Mouse (Mus musculus) hindbrain, embryonic 14.5 days (tissue): ENCODE results near the gene Fcrl6. TPM values are rescaled to one million over a fixed set of nuclear protein-coding genes. Genes with fewer than 3 reads are reported as not detected.

Experiments
- ATAC-seq: fragments of 200-750 bp; cut with Nextera tagmentation; 2 replicates; pipeline ENCODE4 v1.8.0; 2017; ENCODE audit warnings: moderate number of reproducible peaks, mild to moderate bottlenecking, moderate TSS enrichment, moderate library complexity; ENCODE audit not compliant: low FRiP score
- DNase-seq: peaks from one replicate; pipeline ENCODE4 v3.0.0-alpha.2; 2015; ENCODE audit warnings: low spot score
- H3K27ac ChIP-seq: fragments of 300-500 bp; sonication (generic); 2 replicates; pipeline ENCODE4 v1.5.1; 2014; ENCODE audit warnings: mild to moderate bottlenecking, moderate library complexity
- H3K27me3 ChIP-seq: fragments of 300-500 bp; sonication (generic); 2 replicates; pipeline ENCODE4 v1.6.1; 2014; ENCODE audit warnings: mild to moderate bottlenecking, low read length, mixed read lengths; ENCODE audit not compliant: control insufficient read depth, insufficient read depth
- H3K36me3 ChIP-seq: fragments of 300-500 bp; sonication (generic); replicated peaks from 2 replicates; pipeline ENCODE4 v1.6.1; 2014; ENCODE audit not compliant: control insufficient read depth, insufficient read depth
- H3K4me1 ChIP-seq: fragments of 300-500 bp; sonication (generic); replicated peaks from 2 replicates; pipeline ENCODE4 v1.6.1; 2014; ENCODE audit warnings: antibody characterized with exemption, low read length, mixed read lengths; ENCODE audit not compliant: control insufficient read depth, insufficient read depth
- H3K4me2 ChIP-seq: fragments of 300-500 bp; sonication (generic); replicated peaks from 2 replicates; pipeline ENCODE4 v1.6.1; 2014; ENCODE audit warnings: mild to moderate bottlenecking, moderate library complexity
- H3K4me3 ChIP-seq: fragments of 300-500 bp; sonication (generic); replicated peaks from 2 replicates; pipeline ENCODE4 v1.5.1; 2014; ENCODE audit warnings: mild to moderate bottlenecking, low read length
- H3K9ac ChIP-seq: fragments of 300-500 bp; sonication (generic); 2 replicates; pipeline ENCODE4 v1.6.1; 2014
- H3K9me3 ChIP-seq: fragments of 300-500 bp; sonication (generic); 2 replicates; pipeline ENCODE4 v1.6.1; 2016; ENCODE audit warnings: low read length; ENCODE audit not compliant: control insufficient read depth
- WGBS: fragments of 180-500 bp; shearing (Covaris S2); extraction: QIAGEN DNeasy Blood & Tissue Kit; methylation state at CpG from one replicate; pipeline ENCODE4 v1.1.7; 2014; 5-methylcytosine and 5-hydroxymethylcytosine counted together
- polyA plus RNA-seq: library from polyadenylated mRNA; unstranded; fragments of >200 nt; fragmentation: Nextera tagmentation; extraction: Ambion mirVana; gene quantifications from 2 replicates; pipeline ENCODE4 v1.2.1, GENCODE M21; 2014

Gene Fcrl6
- polyA plus RNA-seq, 1 experiment from 2014 or later: 0.19 TPM

DNA sequence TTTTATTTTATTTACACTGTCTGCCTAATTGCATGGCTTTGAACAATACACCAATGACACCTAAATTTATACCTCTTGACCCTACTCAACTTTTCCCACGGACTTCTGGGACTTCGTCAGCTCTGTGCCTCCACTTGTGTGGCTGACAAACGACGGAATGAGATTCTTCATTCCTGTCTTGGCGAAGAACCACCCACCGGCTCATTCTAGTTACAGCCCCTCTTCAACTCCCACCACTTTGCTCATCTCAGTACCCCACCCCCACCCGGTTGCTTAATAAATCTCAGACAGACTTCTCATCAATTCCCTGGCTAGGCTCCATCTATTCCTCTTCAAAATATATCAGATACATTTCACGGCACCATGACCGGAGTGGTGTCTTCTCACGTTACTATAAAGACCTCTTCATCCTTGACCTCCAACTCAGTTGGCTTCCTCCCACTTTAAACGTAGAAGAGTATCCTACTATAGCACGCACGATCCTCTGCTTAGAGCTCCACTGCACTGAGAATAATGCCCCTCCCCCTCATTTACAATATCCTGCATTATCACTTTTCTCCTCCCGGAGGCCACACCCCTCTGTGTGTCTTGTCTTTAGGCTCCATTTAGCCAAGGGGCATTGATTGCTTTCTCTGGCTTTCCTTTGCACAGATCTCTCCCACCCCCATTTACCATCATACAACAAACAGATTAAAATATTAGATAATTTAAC lies 15.2 kb upstream of the Fcrl6 start:
- Histone ChIP-seq H3K4me1 (peaks cover 13% of the 10 kb centered on the region), H3K9ac (peak overlapping the region; percentile 64), H3K36me3 (no peaks in the 10 kb centered on the region), H3K4me3 (peak overlapping the region; percentile 34), H3K9me3 (no peaks in the 10 kb centered on the region), H3K27ac (no peak overlapping the region), H3K4me2 (peak overlapping the region; percentile 75), H3K27me3 (no peaks in the 10 kb centered on the region)
- DNase-seq (no peak), ATAC-seq (peak; percentile 31; the same call in 1 of the 2 replicates)
- 16% methylated on average over 14 of the region's 14 CpGs for WGBS

GRCm38 (mm10) chr1:172616537-172617300 lies 14.4 kb upstream of the Fcrl6 start:
- 10% methylated on average over 22 of the region's 22 CpGs for WGBS

GRCm38 (mm10) chr1:172615412-172615811 lies 13.1 kb upstream of the Fcrl6 start:
- Histone ChIP-seq H3K36me3 (no peaks in the 10 kb centered on the region), H3K9me3 (no peaks in the 10 kb centered on the region), H3K27ac (no peak overlapping the region), H3K27me3 (no peaks in the 10 kb centered on the region), H3K4me3 (no peak overlapping the region), H3K4me2 (no peak overlapping the region), H3K4me1 (peaks cover 13% of the 10 kb centered on the region), H3K9ac (no peak overlapping the region)
- no peak for ATAC-seq
- DNase-seq: no peak
- WGBS: 83% methylated on average over 4 of the region's 4 CpGs

More at GRCm38 (mm10) chr1:172616537-172617300, 14.4 kb upstream of the Fcrl6 start:
- peak overlapping the region; percentile 75 for H3K4me2 ChIP-seq
- H3K27me3 ChIP-seq: no peaks in the 10 kb centered on the region
- peak; percentile 63 for DNase-seq
- H3K9ac ChIP-seq: peak overlapping the region; percentile 64
- H3K9me3 ChIP-seq: no peaks in the 10 kb centered on the region
- H3K36me3 ChIP-seq: no peaks in the 10 kb centered on the region
- 0 out of 2 replicates have a peak overlapping the region, but pooled peaks have one; percentile 23 for H3K27ac ChIP-seq
- ATAC-seq: peak; percentile 84
- peak overlapping the region; percentile 34 for H3K4me3 ChIP-seq
- H3K4me1 ChIP-seq: peaks cover 13% of the 10 kb centered on the region

DNA sequence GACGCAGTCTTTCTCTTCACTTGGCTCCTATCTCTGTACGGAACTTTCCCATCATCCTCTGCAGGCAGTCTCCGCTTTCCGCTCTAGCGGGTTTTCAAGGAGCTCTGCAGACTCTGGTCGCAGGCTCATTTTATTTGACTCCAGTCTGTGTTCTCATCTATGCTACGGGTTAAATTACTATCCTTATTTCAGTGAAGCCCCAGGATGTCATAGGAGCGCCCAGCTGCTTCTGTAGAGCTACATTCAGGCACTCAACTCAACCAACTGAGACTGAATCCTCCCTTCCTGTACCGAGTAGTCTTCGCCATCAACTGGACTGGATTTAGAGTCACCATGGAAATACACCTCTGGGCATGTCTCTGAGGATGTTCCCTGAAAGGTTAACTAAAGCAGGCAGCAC lies 12.3 kb upstream of the Fcrl6 start:
- Histone ChIP-seq H3K4me2 (no peak overlapping the region), H3K27me3 (no peaks in the 10 kb centered on the region), H3K27ac (no peak overlapping the region), H3K4me3 (no peak overlapping the region), H3K36me3 (no peaks in the 10 kb centered on the region), H3K4me1 (peaks cover 13% of the 10 kb centered on the region), H3K9ac (no peak overlapping the region), H3K9me3 (no peaks in the 10 kb centered on the region)
- ATAC-seq: no peak
- 84% methylated on average over 10 of the region's 10 CpGs for WGBS
- DNase-seq: no peak

DNA sequence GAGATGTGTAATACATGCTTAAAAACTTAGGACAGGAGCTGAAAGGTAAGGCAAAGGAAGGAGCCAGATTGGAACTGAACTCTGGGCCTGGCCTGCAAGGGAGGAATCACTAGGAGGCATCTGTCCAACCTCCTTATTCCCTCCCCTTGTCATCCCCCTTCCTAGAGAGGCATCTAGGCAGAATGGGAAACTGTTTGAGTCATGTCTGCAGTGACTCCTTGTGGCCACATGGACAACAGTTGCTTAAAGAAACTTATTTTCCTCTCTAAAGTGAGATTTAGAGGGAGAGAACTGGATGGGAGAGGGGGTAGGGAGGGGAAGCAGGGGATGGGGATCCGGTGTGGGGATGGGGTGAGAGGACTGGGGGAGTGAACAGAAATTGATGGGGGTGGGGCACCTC lies 10.4 kb upstream of the Fcrl6 start:
- peaks cover 10% of the 10 kb centered on the region for H3K4me1 ChIP-seq
- H3K27me3 ChIP-seq: no peaks in the 10 kb centered on the region
- ATAC-seq (no peak), DNase-seq (peak; percentile 40)
- H3K9ac ChIP-seq: no peak overlapping the region
- H3K27ac ChIP-seq: no peak overlapping the region
- H3K4me2 ChIP-seq: no peak overlapping the region
- WGBS: 56% methylated on average over 1 of the region's 1 CpGs
- no peaks in the 10 kb centered on the region for H3K9me3 ChIP-seq
- no peak overlapping the region for H3K4me3 ChIP-seq
- H3K36me3 ChIP-seq: no peaks in the 10 kb centered on the region

- WGBS: 80% methylated on average over 10 of the region's 10 CpGs
- DNase-seq (no peak), ATAC-seq (no peak)
- Histone ChIP-seq H3K27me3 (no peaks in the 10 kb centered on the region), H3K4me3 (no peak overlapping the region), H3K27ac (no peak overlapping the region), H3K4me2 (no peak overlapping the region), H3K36me3 (no peaks in the 10 kb centered on the region), H3K4me1 (no peaks in the 10 kb centered on the region), H3K9ac (no peak overlapping the region), H3K9me3 (no peaks in the 10 kb centered on the region)
These were observed 9.0 kb upstream of the Fcrl6 start for GRCm38 (mm10) chr1:172611304-172611703.

- Histone ChIP-seq H3K4me3 (no peak overlapping the region), H3K9me3 (no peaks in the 10 kb centered on the region), H3K9ac (no peak overlapping the region), H3K36me3 (no peaks in the 10 kb centered on the region), H3K4me1 (no peaks in the 10 kb centered on the region), H3K27me3 (no peaks in the 10 kb centered on the region), H3K4me2 (no peak overlapping the region), H3K27ac (no peak overlapping the region)
- DNase-seq (peak; percentile 60), ATAC-seq (peak; percentile 40; the same call in 1 of the 2 replicates)
These were observed 7.9 kb downstream of the Fcrl6 start for GRCm38 (mm10) chr1:172594495-172594894.

GRCm38 (mm10) chr1:172593956-172594355 lies 8.4 kb downstream of the Fcrl6 start:
- H3K36me3 ChIP-seq: no peaks in the 10 kb centered on the region
- H3K9ac ChIP-seq: no peak overlapping the region
- no peak overlapping the region for H3K27ac ChIP-seq
- H3K27me3 ChIP-seq: no peaks in the 10 kb centered on the region
- ATAC-seq (no peak), DNase-seq (no peak)
- no peak overlapping the region for H3K4me2 ChIP-seq
- WGBS: 87% methylated on average over 2 of the region's 2 CpGs
- no peaks in the 10 kb centered on the region for H3K9me3 ChIP-seq
- H3K4me3 ChIP-seq: no peak overlapping the region
- H3K4me1 ChIP-seq: no peaks in the 10 kb centered on the region

GRCm38 (mm10) chr1:172593321-172593720 lies 9.0 kb downstream of the Fcrl6 start:
- H3K9ac ChIP-seq: no peak overlapping the region
- ATAC-seq (no peak), DNase-seq (no peak)
- 81% methylated on average over 3 of the region's 3 CpGs for WGBS
- no peak overlapping the region for H3K27ac ChIP-seq
- H3K4me3 ChIP-seq: no peak overlapping the region
- no peaks in the 10 kb centered on the region for H3K27me3 ChIP-seq
- H3K36me3 ChIP-seq: no peaks in the 10 kb centered on the region
- no peak overlapping the region for H3K4me2 ChIP-seq
- no peaks in the 10 kb centered on the region for H3K9me3 ChIP-seq
- H3K4me1 ChIP-seq: no peaks in the 10 kb centered on the region
